Mouse (Mus musculus): ENCODE data around the gene Krtcap2. TPM values are rescaled to one million over a fixed set of nuclear protein-coding genes. Genes with fewer than 3 reads are reported as not detected.

Krtcap2 gene
- 282 and 309 TPM in 2 replicates for polyA plus RNA-seq (2015; fragmentation: Nextera tagmentation; extraction: Ambion mirVana)

DNA sequence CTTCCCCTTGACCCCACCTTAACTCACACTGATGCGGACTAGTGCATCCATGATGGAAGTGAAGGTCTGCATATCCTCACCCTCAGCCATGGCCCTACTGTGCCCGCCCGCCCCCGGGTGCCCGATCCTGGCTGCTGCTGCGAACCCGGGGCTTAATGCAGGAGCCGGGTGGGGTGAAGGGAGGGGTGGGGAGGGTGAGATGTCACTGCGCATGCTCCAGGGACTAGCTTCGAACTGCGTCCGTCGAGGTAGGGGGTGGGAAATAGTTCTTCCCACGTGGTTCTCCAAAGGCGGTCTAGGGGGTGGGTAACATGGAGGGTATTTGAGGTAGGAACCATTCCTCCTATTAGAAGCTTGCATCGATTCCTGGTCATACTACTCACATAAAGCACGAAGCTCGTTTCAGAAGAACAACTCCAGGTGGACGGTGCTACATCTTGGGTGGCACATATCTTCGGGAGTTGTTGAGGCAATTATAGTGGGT is at the start of gene Krtcap2:
TSS of gene Krtcap2 (plus strand) at position 279 of the 484 bp plus-strand sequence.
- H3K27me3 ChIP-seq (replicated peaks; ENCODE audit: insufficient read depth, low read length): peaks cover 6% of the 10 kb centered on the region
- H3K4me1 ChIP-seq (ENCODE audit: insufficient read depth, low read depth, low read length): peaks cover 27% of the 10 kb centered on the region
- peak; percentile 1; the same call in 1 of the 2 replicates for ATAC-seq
- H3K36me3 ChIP-seq (ENCODE audit: insufficient read depth, low read length): no peaks in the 10 kb centered on the region
- peak; percentile 43 for DNase-seq (ENCODE audit: low spot score)
- peak within 1 kb of the TSS; percentile 59 for H3K9ac ChIP-seq (replicated peaks; ENCODE audit: low read depth)
- peak within 1 kb of the TSS; percentile 85 for H3K4me2 ChIP-seq (replicated peaks; ENCODE audit: low read depth, low read length)
- TF ChIP-seq CTCF (IDR thresholded peaks at IDR 0.05) (no peak), EP300 (IDR thresholded peaks at IDR 0.05) (no peak)
- peak within 1 kb of the TSS; percentile 77 for H3K27ac ChIP-seq (ENCODE audit: low read length)
- peak within 1 kb of the TSS; percentile 77 for H3K4me3 ChIP-seq (ENCODE audit: low read depth, low read length)
- 5% methylated on average over 19 of the region's 20 CpGs for WGBS
- no peaks in the 10 kb centered on the region for H3K9me3 ChIP-seq (ENCODE audit: low read length)

GRCm38 (mm10) chr3:89195979-89196877 is 49.5 kb upstream of the Krtcap2 start:
- peak; percentile 75 for TF ChIP-seq CTCF (IDR thresholded peaks at IDR 0.05)
- no peak for TF ChIP-seq EP300 (IDR thresholded peaks at IDR 0.05)
- peak; percentile 98 for ATAC-seq

GRCm38 (mm10) chr3:89199839-89200238 is 45.9 kb upstream of the Krtcap2 start:
- 56% methylated on average over 3 of the region's 3 CpGs for WGBS
- 0 out of 2 replicates have a peak, but pooled peaks cover 4% of the 10 kb centered on the region for H3K36me3 ChIP-seq (ENCODE audit: insufficient read depth, low read length)
- TF ChIP-seq CTCF (IDR thresholded peaks at IDR 0.05): no peak
- no peak for TF ChIP-seq EP300 (IDR thresholded peaks at IDR 0.05)

More at GRCm38 (mm10) chr3:89195979-89196877, 49.5 kb upstream of the Krtcap2 start:
- Histone ChIP-seq H3K9ac (replicated peaks; ENCODE audit: low read depth) (peak overlapping the region; percentile 41), H3K9me3 (ENCODE audit: low read length) (no peaks in the 10 kb centered on the region), H3K4me3 (ENCODE audit: low read depth, low read length) (peak overlapping the region; percentile 47), H3K27me3 (replicated peaks; ENCODE audit: insufficient read depth, low read length) (no peaks in the 10 kb centered on the region), H3K4me1 (ENCODE audit: insufficient read depth, low read depth, low read length) (no peaks in the 10 kb centered on the region), H3K36me3 (ENCODE audit: insufficient read depth, low read length) (no peaks in the 10 kb centered on the region), H3K4me2 (replicated peaks; ENCODE audit: low read depth, low read length) (peak overlapping the region; percentile 68), H3K27ac (ENCODE audit: low read length) (peak overlapping the region; percentile 82)
- WGBS: 7% methylated on average over 33 of the region's 33 CpGs
- DNase-seq (ENCODE audit: low spot score): peak; percentile 97

GRCm38 (mm10) chr3:89202253-89203141 is 43.3 kb upstream of the Krtcap2 start, which contains the start of gene Gba:
Gene Gba (plus strand): TSS chr3:89202928.
- no peak within 1 kb of the TSS for H3K27ac ChIP-seq (ENCODE audit: low read length)

More at GRCm38 (mm10) chr3:89199839-89200238, 45.9 kb upstream of the Krtcap2 start:
- Histone ChIP-seq H3K27me3 (replicated peaks; ENCODE audit: insufficient read depth, low read length) (no peaks in the 10 kb centered on the region), H3K4me3 (ENCODE audit: low read depth, low read length) (no peak overlapping the region), H3K4me2 (replicated peaks; ENCODE audit: low read depth, low read length) (no peak overlapping the region), H3K9me3 (ENCODE audit: low read length) (no peaks in the 10 kb centered on the region), H3K4me1 (ENCODE audit: insufficient read depth, low read depth, low read length) (peaks cover 4% of the 10 kb centered on the region; the same call in 1 of the 2 replicates), H3K27ac (ENCODE audit: low read length) (no peak overlapping the region), H3K9ac (replicated peaks; ENCODE audit: low read depth) (no peak overlapping the region)
- DNase-seq (ENCODE audit: low spot score) (peak; percentile 43), ATAC-seq (no peak)

GRCm38 (mm10) chr3:89203142-89203514 is 42.6 kb upstream of the Krtcap2 start:
- Histone ChIP-seq H3K9ac (replicated peaks; ENCODE audit: low read depth) (peak overlapping the region; percentile 46), H3K36me3 (ENCODE audit: insufficient read depth, low read length) (peaks cover 23% of the 10 kb centered on the region), H3K27ac (ENCODE audit: low read length) (no peak overlapping the region), H3K4me2 (replicated peaks; ENCODE audit: low read depth, low read length) (peak overlapping the region; percentile 77), H3K9me3 (ENCODE audit: low read length) (no peaks in the 10 kb centered on the region), H3K27me3 (replicated peaks; ENCODE audit: insufficient read depth, low read length) (no peaks in the 10 kb centered on the region), H3K4me1 (ENCODE audit: insufficient read depth, low read depth, low read length) (peaks cover 4% of the 10 kb centered on the region; the same call in 1 of the 2 replicates), H3K4me3 (ENCODE audit: low read depth, low read length) (peak overlapping the region; percentile 46)
- DNase-seq (ENCODE audit: low spot score): no peak
- 31% methylated on average over 5 of the region's 5 CpGs for WGBS
- no peak for TF ChIP-seq CTCF (IDR thresholded peaks at IDR 0.05)
- no peak for TF ChIP-seq EP300 (IDR thresholded peaks at IDR 0.05)
- ATAC-seq: no peak

More at GRCm38 (mm10) chr3:89202253-89203141, 43.3 kb upstream of the Krtcap2 start, which contains the start of gene Gba:
- DNase-seq (ENCODE audit: low spot score) (peak; percentile 94), ATAC-seq (peak; percentile 93)
- TF ChIP-seq EP300 (IDR thresholded peaks at IDR 0.05): peak; percentile 77
- no peak for TF ChIP-seq CTCF (IDR thresholded peaks at IDR 0.05)
- Histone ChIP-seq H3K4me3 (ENCODE audit: low read depth, low read length) (peak within 1 kb of the TSS; percentile 46), H3K9me3 (ENCODE audit: low read length) (no peaks in the 10 kb centered on the region), H3K9ac (replicated peaks; ENCODE audit: low read depth) (peak within 1 kb of the TSS; percentile 46), H3K27me3 (replicated peaks; ENCODE audit: insufficient read depth, low read length) (no peaks in the 10 kb centered on the region), H3K4me2 (replicated peaks; ENCODE audit: low read depth, low read length) (peak within 1 kb of the TSS; percentile 77), H3K4me1 (ENCODE audit: insufficient read depth, low read depth, low read length) (peaks cover 4% of the 10 kb centered on the region; the same call in 1 of the 2 replicates), H3K36me3 (ENCODE audit: insufficient read depth, low read length) (peaks cover 16% of the 10 kb centered on the region)
- whole genome bisulfite sequencing: 23% methylated on average over 13 of the region's 13 CpGs
